Mouse (Mus musculus): Measurements from ENCODE around the gene Gm20388.

GRCm38 (mm10) chr8:124277951-124278910, 4367.6 kb downstream of the Gm20388 start:
- TF ChIP-seq POLR2A (IDR thresholded peaks at IDR 0.05; ENCODE audit: extremely low read depth, insufficient read depth, low read length) (no peak), CTCF (IDR thresholded peaks at IDR 0.05; ENCODE audit: extremely low read depth, insufficient read depth, low read length) (no peak)

All from cortical plate, adult 2 months (tissue).